Mouse (Mus musculus): ENCODE data around the gene AI854703. TPM values are rescaled to one million over a fixed set of nuclear protein-coding genes. Genes with fewer than 3 reads are reported as not detected.

AI854703 gene
- polyA plus RNA-seq, 1 experiment from 2014 or later = 26.9 TPM

Other genes starting within 250 kb of the AI854703 start
- gene Krba1, start 231.2 kb upstream of the AI854703 start, polyA plus RNA-seq (2014; fragmentation: Nextera tagmentation; extraction: Ambion mirVana) = 26.7 and 28.1 TPM in 2 replicates
- gene Zfp467, start 180.9 kb upstream of the AI854703 start, polyA plus RNA-seq (2014; fragmentation: Nextera tagmentation; extraction: Ambion mirVana) = 29.7 and 37.8 TPM in 2 replicates
- gene Sspo, start 178.5 kb upstream of the AI854703 start, polyA plus RNA-seq (2014; fragmentation: Nextera tagmentation; extraction: Ambion mirVana) = 0.16 and 0.35 TPM in 2 replicates
- 248 and 275 TPM in 2 replicates for gene Atp6v0e2, start 89.1 kb upstream of the AI854703 start, polyA plus RNA-seq (2014; fragmentation: Nextera tagmentation; extraction: Ambion mirVana)
- 15.1 and 22.8 TPM in 2 replicates for gene Lrrc61, start 72.0 kb upstream of the AI854703 start, polyA plus RNA-seq (2014; fragmentation: Nextera tagmentation; extraction: Ambion mirVana)
- gene Rarres2, start 54.0 kb upstream of the AI854703 start, polyA plus RNA-seq (2014; fragmentation: Nextera tagmentation; extraction: Ambion mirVana) = 0.68 and 11.8 TPM in 2 replicates
- gene Gm45021, start 37.2 kb upstream of the AI854703 start, polyA plus RNA-seq (2014; fragmentation: Nextera tagmentation; extraction: Ambion mirVana) = 0.90 TPM in 1 of 2 replicates, not detected in the other
- 38.9 and 40.8 TPM in 2 replicates for gene Repin1, start 32.9 kb upstream of the AI854703 start, polyA plus RNA-seq (2014; fragmentation: Nextera tagmentation; extraction: Ambion mirVana)
- not detected in 2 replicates for gene Gm44965, start 32.8 kb upstream of the AI854703 start, polyA plus RNA-seq (2014; fragmentation: Nextera tagmentation; extraction: Ambion mirVana)
- 12.3 and 17.6 TPM in 2 replicates for gene Zfp775, start 24.7 kb upstream of the AI854703 start, polyA plus RNA-seq (2014; fragmentation: Nextera tagmentation; extraction: Ambion mirVana)
- gene Gimap8, start 20.5 kb downstream of the AI854703 start, polyA plus RNA-seq (2014; fragmentation: Nextera tagmentation; extraction: Ambion mirVana) = 0.20 and 0.35 TPM in 2 replicates
- 0.70 and 1.5 TPM in 2 replicates for gene Gimap9, start 49.4 kb downstream of the AI854703 start, polyA plus RNA-seq (2014; fragmentation: Nextera tagmentation; extraction: Ambion mirVana)
- gene Gimap4, start 57.8 kb downstream of the AI854703 start, polyA plus RNA-seq (2014; fragmentation: Nextera tagmentation; extraction: Ambion mirVana) = 0.33 and 1.4 TPM in 2 replicates
- gene Gimap6, start 81.5 kb downstream of the AI854703 start, polyA plus RNA-seq (2014; fragmentation: Nextera tagmentation; extraction: Ambion mirVana) = 5.8 and 8.9 TPM in 2 replicates
- gene Gm28053, start 91.8 kb downstream of the AI854703 start, polyA plus RNA-seq (2014; fragmentation: Nextera tagmentation; extraction: Ambion mirVana) = not detected in 2 replicates
- gene Gimap7, start 91.9 kb downstream of the AI854703 start, polyA plus RNA-seq (2014; fragmentation: Nextera tagmentation; extraction: Ambion mirVana) = not detected in 2 replicates
- 2.8 and 4.9 TPM in 2 replicates for gene Gimap1, start 112.3 kb downstream of the AI854703 start, polyA plus RNA-seq (2014; fragmentation: Nextera tagmentation; extraction: Ambion mirVana)
- 0.84 and 1.5 TPM in 2 replicates for gene Gimap5, start 119.4 kb downstream of the AI854703 start, polyA plus RNA-seq (2014; fragmentation: Nextera tagmentation; extraction: Ambion mirVana)
- gene Gimap3, start 144.1 kb downstream of the AI854703 start, polyA plus RNA-seq (2014; fragmentation: Nextera tagmentation; extraction: Ambion mirVana) = not detected in 2 replicates
- 16.7 and 26.9 TPM in 2 replicates for gene Tmem176a, start 214.2 kb downstream of the AI854703 start, polyA plus RNA-seq (2014; fragmentation: Nextera tagmentation; extraction: Ambion mirVana)
- gene Tmem176b, start 214.7 kb downstream of the AI854703 start, polyA plus RNA-seq (2014; fragmentation: Nextera tagmentation; extraction: Ambion mirVana) = 88.1 and 135 TPM in 2 replicates
- not detected in 2 replicates for gene Aoc1, start 246.1 kb downstream of the AI854703 start, polyA plus RNA-seq (2014; fragmentation: Nextera tagmentation; extraction: Ambion mirVana)